Mouse (Mus musculus): ENCODE measurements around the gene C2cd6. TPM values are rescaled to one million over a fixed set of nuclear protein-coding genes. Genes with fewer than 3 reads are reported as not detected.

C2cd6 gene
- total and polyA plus RNA-seq, 2 experiments from 2014 or later = not detected

DNA sequence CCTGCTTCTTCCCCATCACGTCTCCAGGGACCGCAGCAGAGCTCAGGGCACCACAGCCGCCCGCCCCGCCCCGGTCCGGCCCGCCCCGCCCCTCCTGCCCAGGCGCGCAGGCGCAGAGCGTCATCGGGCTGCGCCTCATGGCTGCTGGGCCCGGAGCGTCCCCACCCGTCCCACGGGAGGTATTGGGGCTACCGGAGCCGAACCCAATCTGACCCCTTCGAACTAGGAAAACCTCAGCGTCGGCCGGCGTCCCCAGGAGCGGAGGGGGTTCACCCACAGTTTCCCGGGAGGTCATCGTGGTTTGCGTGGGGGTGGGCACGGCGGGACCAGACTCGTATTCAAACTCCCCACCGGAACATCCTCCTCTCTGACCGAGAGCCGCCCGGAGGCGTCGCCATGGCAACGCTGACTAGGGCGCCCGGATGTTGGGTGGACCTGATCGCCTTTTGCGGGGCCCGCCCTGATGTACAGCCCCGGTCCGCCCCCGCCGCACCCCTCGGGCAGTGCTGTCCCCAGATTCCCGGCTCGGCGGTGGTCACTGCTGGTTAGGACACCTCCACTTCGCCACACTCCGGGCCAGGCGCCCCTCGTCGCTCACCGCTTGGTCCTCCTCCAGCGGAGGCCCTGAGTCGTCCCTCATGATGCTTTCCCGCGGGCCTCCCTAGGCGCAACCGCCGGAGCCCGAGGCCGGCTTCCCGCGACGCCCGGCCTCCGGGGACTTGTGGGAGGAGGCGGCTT is 25.2 kb upstream of the C2cd6 start, which contains the start of gene Tmem237:
Gene Tmem237 (minus strand): TSS at position 689 of the 738 bp plus-strand sequence.
- peak within 1 kb of the TSS; percentile 65 for H3K9ac ChIP-seq (replicated peaks; ENCODE audit: low read depth, low read length)
- 0 out of 2 replicates have a peak, but pooled peaks cover 2% of the 10 kb centered on the region for H3K27me3 ChIP-seq (ENCODE audit: control insufficient read depth, insufficient read depth, low read length)
- peak within 1 kb of the TSS; percentile 59 for H3K27ac ChIP-seq (ENCODE audit: low read depth)
- peaks cover 6% of the 10 kb centered on the region; the same call in 1 of the 2 replicates for H3K4me1 ChIP-seq (ENCODE audit: control insufficient read depth, insufficient read depth)
- DNase-seq (ENCODE audit: low spot score) (peak; percentile 82), ATAC-seq (ENCODE audit: insufficient read depth, low read depth) (peak; percentile 97)
- H3K4me2 ChIP-seq (ENCODE audit: low read depth, low read length) = peak within 1 kb of the TSS; percentile 73
- H3K9me3 ChIP-seq (replicated peaks; ENCODE audit: control insufficient read depth, low read length) = no peaks in the 10 kb centered on the region
- H3K4me3 ChIP-seq (ENCODE audit: low read depth, low read length) = peak within 1 kb of the TSS; percentile 81
- TF ChIP-seq EP300 (IDR thresholded peaks at IDR 0.05; ENCODE audit: low read depth) (no peak), CTCF (IDR thresholded peaks at IDR 0.05; ENCODE audit: low read depth) (no peak)
- under 1% methylated on average over 70 of the region's 74 CpGs for WGBS
- H3K36me3 ChIP-seq (replicated peaks; ENCODE audit: control insufficient read depth, insufficient read depth, low read length) = no peaks in the 10 kb centered on the region

DNA sequence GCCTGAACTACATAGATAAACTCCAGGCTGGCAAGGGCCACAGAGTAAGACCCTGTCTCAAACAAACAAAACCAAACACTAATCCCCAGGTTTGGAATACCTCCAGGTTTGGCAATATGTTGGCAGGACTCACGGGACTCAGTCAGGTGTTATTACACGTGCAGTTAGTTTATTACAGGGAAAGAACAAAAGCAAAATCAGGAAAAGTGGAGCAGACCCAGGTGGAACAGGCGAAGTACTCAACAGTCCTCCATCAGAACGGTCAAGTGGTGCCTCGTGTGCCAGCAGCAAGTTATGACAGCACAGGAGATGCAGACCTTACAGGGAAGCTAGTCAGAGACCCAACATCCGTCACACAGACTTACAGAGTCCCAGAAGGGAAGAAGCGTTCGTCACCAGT is 15.8 kb upstream of the C2cd6 start:
- H3K4me2 ChIP-seq (ENCODE audit: low read depth, low read length) = no peak overlapping the region
- no peak for ATAC-seq (ENCODE audit: insufficient read depth, low read depth)
- TF ChIP-seq EP300 (IDR thresholded peaks at IDR 0.05; ENCODE audit: low read depth) (no peak), CTCF (IDR thresholded peaks at IDR 0.05; ENCODE audit: low read depth) (no peak)
- peaks cover 18% of the 10 kb centered on the region; the same call in 1 of the 2 replicates for H3K36me3 ChIP-seq (replicated peaks; ENCODE audit: control insufficient read depth, insufficient read depth, low read length)
- H3K4me1 ChIP-seq (ENCODE audit: control insufficient read depth, insufficient read depth) = no peaks in the 10 kb centered on the region
- DNase-seq (ENCODE audit: low spot score) = no peak
- H3K9me3 ChIP-seq (replicated peaks; ENCODE audit: control insufficient read depth, low read length) = no peaks in the 10 kb centered on the region
- H3K27me3 ChIP-seq (ENCODE audit: control insufficient read depth, insufficient read depth, low read length) = no peaks in the 10 kb centered on the region
- no peak overlapping the region for H3K4me3 ChIP-seq (ENCODE audit: low read depth, low read length)
- no peak overlapping the region for H3K27ac ChIP-seq (ENCODE audit: low read depth)
- no peak overlapping the region for H3K9ac ChIP-seq (replicated peaks; ENCODE audit: low read depth, low read length)
- 76% methylated on average over 8 of the region's 8 CpGs for WGBS

DNA sequence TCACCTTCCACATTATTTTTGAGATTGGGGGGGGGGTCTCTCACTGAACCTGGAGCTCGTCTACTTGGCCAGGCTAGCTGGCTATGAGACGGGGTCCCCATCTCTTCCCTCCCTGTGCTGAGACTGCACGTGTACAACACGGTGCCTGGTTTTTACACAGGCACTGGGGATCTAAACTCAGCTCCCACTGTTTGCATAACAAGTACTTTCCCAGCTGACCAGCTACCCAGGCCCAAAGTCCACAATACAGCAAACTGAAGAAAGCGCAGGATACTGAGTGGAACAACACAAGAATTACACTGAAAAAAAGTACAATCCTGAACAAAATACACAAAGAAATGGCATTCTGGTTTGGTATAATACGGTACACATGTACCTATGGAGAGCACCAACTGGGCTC is 7.4 kb upstream of the C2cd6 start:
- H3K27me3 ChIP-seq (ENCODE audit: control insufficient read depth, insufficient read depth, low read length) = no peaks in the 10 kb centered on the region
- DNase-seq (ENCODE audit: low spot score) (no peak), ATAC-seq (ENCODE audit: insufficient read depth, low read depth) (no peak)
- no peaks in the 10 kb centered on the region for H3K4me1 ChIP-seq (ENCODE audit: control insufficient read depth, insufficient read depth)
- no peak overlapping the region for H3K27ac ChIP-seq (ENCODE audit: low read depth)
- no peak overlapping the region for H3K4me2 ChIP-seq (ENCODE audit: low read depth, low read length)
- TF ChIP-seq CTCF (IDR thresholded peaks at IDR 0.05; ENCODE audit: low read depth) (no peak), EP300 (IDR thresholded peaks at IDR 0.05; ENCODE audit: low read depth) (no peak)
- peaks cover 9% of the 10 kb centered on the region for H3K36me3 ChIP-seq (replicated peaks; ENCODE audit: control insufficient read depth, insufficient read depth, low read length)
- H3K9ac ChIP-seq (replicated peaks; ENCODE audit: low read depth, low read length) = no peak overlapping the region
- H3K4me3 ChIP-seq (ENCODE audit: low read depth, low read length) = no peak overlapping the region
- WGBS = 88% methylated on average over 6 of the region's 6 CpGs
- H3K9me3 ChIP-seq (replicated peaks; ENCODE audit: control insufficient read depth, low read length) = no peaks in the 10 kb centered on the region

DNA sequence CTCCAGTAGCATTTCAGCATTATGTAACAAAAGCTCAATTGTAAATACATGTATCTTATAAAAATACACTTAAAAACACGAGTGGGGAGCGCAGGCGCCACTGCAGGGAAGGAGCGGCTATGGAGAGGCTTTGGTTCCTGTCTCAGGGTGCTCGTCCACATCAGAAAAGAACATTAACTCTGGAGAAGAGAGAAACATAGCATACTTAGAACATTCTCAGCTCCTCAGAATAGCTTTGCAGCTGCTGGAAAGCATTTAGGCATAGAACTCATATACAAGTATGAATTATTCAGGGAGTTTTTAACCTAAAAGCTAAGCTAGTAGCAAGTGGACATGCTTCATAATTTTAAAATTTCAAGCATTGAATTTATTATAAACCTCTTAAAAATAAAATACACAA is 6.3 kb upstream of the C2cd6 start:
- TF ChIP-seq CTCF (IDR thresholded peaks at IDR 0.05; ENCODE audit: low read depth) (no peak), EP300 (IDR thresholded peaks at IDR 0.05; ENCODE audit: low read depth) (no peak)
- Histone ChIP-seq H3K9ac (replicated peaks; ENCODE audit: low read depth, low read length) (no peak overlapping the region), H3K27me3 (ENCODE audit: control insufficient read depth, insufficient read depth, low read length) (no peaks in the 10 kb centered on the region), H3K36me3 (replicated peaks; ENCODE audit: control insufficient read depth, insufficient read depth, low read length) (peaks cover 5% of the 10 kb centered on the region), H3K4me1 (ENCODE audit: control insufficient read depth, insufficient read depth) (no peaks in the 10 kb centered on the region), H3K4me2 (ENCODE audit: low read depth, low read length) (no peak overlapping the region), H3K9me3 (replicated peaks; ENCODE audit: control insufficient read depth, low read length) (no peaks in the 10 kb centered on the region), H3K4me3 (ENCODE audit: low read depth, low read length) (no peak overlapping the region), H3K27ac (ENCODE audit: low read depth) (no peak overlapping the region)
- DNase-seq (ENCODE audit: low spot score) (no peak), ATAC-seq (ENCODE audit: insufficient read depth, low read depth) (no peak)
- 94% methylated on average over 5 of the region's 5 CpGs for WGBS

DNA sequence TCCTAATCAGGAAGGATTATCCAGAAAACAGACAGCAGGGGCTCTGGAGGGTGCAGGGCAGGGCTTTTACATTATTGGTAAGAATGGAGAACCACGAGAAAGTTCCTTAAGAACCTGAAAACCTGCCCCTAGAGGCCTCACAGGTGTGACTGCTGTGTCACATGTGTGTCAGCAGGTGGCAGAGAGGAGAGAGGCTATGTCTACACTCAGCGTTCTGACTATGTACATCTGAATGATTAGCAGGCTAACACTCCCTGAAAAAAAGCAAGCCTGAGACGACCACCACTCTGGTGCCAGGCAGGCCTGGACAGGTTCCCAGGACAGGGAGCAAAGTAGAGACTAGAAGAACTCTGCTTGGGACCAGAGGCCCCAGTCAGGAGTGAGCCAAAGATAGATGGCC is 23.8 kb downstream of the C2cd6 start:
- Histone ChIP-seq H3K27me3 (ENCODE audit: control insufficient read depth, insufficient read depth, low read length) (no peaks in the 10 kb centered on the region), H3K4me1 (ENCODE audit: control insufficient read depth, insufficient read depth) (no peaks in the 10 kb centered on the region), H3K27ac (ENCODE audit: low read depth) (no peak overlapping the region), H3K4me3 (ENCODE audit: low read depth, low read length) (no peak overlapping the region), H3K9me3 (replicated peaks; ENCODE audit: control insufficient read depth, low read length) (no peaks in the 10 kb centered on the region), H3K36me3 (replicated peaks; ENCODE audit: control insufficient read depth, insufficient read depth, low read length) (no peaks in the 10 kb centered on the region), H3K9ac (replicated peaks; ENCODE audit: low read depth, low read length) (no peak overlapping the region), H3K4me2 (ENCODE audit: low read depth, low read length) (no peak overlapping the region)
- TF ChIP-seq CTCF (IDR thresholded peaks at IDR 0.05; ENCODE audit: low read depth) = peak; percentile 47
- TF ChIP-seq EP300 (IDR thresholded peaks at IDR 0.05; ENCODE audit: low read depth) = no peak
- WGBS = 23% methylated on average over 3 of the region's 3 CpGs
- no peak for ATAC-seq (ENCODE audit: insufficient read depth, low read depth)
- DNase-seq (ENCODE audit: low spot score) = no peak

DNA sequence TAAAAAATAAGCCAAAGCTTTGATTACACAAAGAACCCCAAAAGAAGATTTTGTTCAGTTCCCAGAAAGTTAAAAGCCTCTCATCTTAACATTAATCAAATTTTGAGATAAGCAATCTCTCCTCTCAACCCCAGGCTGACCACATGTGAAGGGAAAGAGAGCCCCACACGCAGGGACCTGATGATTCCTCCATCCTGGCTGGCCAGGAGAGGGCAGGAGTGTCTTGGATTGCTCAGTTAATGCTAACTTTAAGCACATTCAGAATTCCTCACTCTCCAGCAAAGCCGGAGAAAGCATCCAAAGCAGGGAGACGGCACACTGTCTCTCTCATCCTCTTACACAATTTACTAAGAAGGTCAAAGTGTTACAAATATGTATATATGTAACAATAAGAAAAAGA is 26.7 kb downstream of the C2cd6 start:
- Histone ChIP-seq H3K36me3 (replicated peaks; ENCODE audit: control insufficient read depth, insufficient read depth, low read length) (no peaks in the 10 kb centered on the region), H3K4me2 (ENCODE audit: low read depth, low read length) (no peak overlapping the region), H3K4me1 (ENCODE audit: control insufficient read depth, insufficient read depth) (no peaks in the 10 kb centered on the region), H3K27ac (ENCODE audit: low read depth) (no peak overlapping the region), H3K27me3 (ENCODE audit: control insufficient read depth, insufficient read depth, low read length) (no peaks in the 10 kb centered on the region), H3K9ac (replicated peaks; ENCODE audit: low read depth, low read length) (no peak overlapping the region), H3K4me3 (ENCODE audit: low read depth, low read length) (no peak overlapping the region), H3K9me3 (replicated peaks; ENCODE audit: control insufficient read depth, low read length) (no peaks in the 10 kb centered on the region)
- DNase-seq (ENCODE audit: low spot score) (peak; percentile 41), ATAC-seq (ENCODE audit: insufficient read depth, low read depth) (no peak)
- WGBS = 1% methylated on average over 3 of the region's 3 CpGs
- TF ChIP-seq CTCF (IDR thresholded peaks at IDR 0.05; ENCODE audit: low read depth) (peak; percentile 75), EP300 (IDR thresholded peaks at IDR 0.05; ENCODE audit: low read depth) (no peak)

Measured in heart, postnatal 0 days (tissue).